ENCODE assay signal across 17 mouse cellular contexts in the genomic region with DNA sequence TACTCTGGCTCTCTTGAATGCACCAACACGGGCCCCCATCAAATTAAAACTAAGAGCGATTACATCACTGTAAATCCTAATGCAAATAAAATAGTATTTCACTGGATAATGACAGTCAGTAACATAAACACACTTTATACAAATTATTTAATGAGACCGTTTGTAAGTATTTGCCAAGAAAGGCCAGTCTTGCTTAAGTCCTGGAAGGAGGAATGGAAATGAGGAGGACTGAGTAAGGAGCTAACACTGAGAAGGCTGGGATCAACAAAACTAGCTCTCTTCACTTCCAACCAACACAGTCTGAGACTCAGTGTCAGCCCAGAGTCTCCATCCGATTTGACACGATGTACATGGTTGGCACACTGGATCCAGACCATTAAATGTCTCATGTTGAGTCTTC.
"Had no signal": no experiment of that assay in that cellular context is flagged by ENCODE, and none has a peak within 500 bp of the region (broad histone marks: within the 10 kb centered on the region; RNA-seq: fewer than 3 reads in every experiment).

No protein-coding gene starts in this region.

- ATAC-seq: intestine, postnatal 0 days; liver, embryonic 12.5 days had no signal

- DNase-seq: kidney, adult 2 months; kidney, postnatal 25 days; layer of hippocampus, adult 9-11 months; liver; lung, adult 18-20 months; midbrain, embryonic 14.5 days; thymus, adult 18-20 months; thymus, postnatal 36 days had no signal

- H3K4me3 ChIP-seq: layer of hippocampus, adult 2 months; limb, embryonic 10.5 days; limb, embryonic 13.5 days; liver, embryonic 12.5 days; liver, embryonic 15.5 days had no signal

- H3K36me3 ChIP-seq: limb, embryonic 10.5 days; limb, embryonic 13.5 days; liver, embryonic 12.5 days; liver, embryonic 15.5 days had no signal

- H3K27me3 ChIP-seq: limb, embryonic 13.5 days; liver, embryonic 12.5 days; liver, embryonic 15.5 days had no signal

- H3K9me3 ChIP-seq: limb, embryonic 10.5 days; limb, embryonic 13.5 days; liver, embryonic 12.5 days; liver, embryonic 15.5 days had no signal

- H3K9ac ChIP-seq: limb, embryonic 13.5 days; liver, embryonic 12.5 days; liver, embryonic 15.5 days had no signal

- H3K27ac ChIP-seq: kidney, postnatal 0 days; layer of hippocampus, adult 2 months; limb, embryonic 10.5 days; limb, embryonic 13.5 days; liver, embryonic 12.5 days; liver, embryonic 15.5 days; macrophage had no signal

- H3K4me2 ChIP-seq: limb, embryonic 13.5 days; liver, embryonic 12.5 days; liver, embryonic 15.5 days; midbrain, embryonic 11.5 days had no signal

- H3K4me1 ChIP-seq: limb, embryonic 10.5 days; liver, embryonic 12.5 days; liver, embryonic 15.5 days had no signal
